8 mouse cellular contexts compared by ENCODE assay signal in genomic region chr5:147956821-147957564, GRCm38 (mm10). TPM values are rescaled to one million over a fixed set of nuclear protein-coding genes. Genes with fewer than 3 reads are reported as not detected.
DNase-seq lines count a peak whose midpoint lies in the region; ATAC-seq and TF ChIP-seq lines count a peak whose summit lies in the region.

Gene Mtus2 (plus strand): TSS chr5:147957320.

- peak; percentile 99; the same call in 1 of the 2 replicates for TF ChIP-seq CTCF in heart, adult 2 months (IDR thresholded peaks at IDR 0.05)
- peak; percentile 52 for TF ChIP-seq CTCF in kidney, adult 2 months (conservative IDR thresholded peaks at IDR 0.05; ENCODE audit: insufficient read depth, insufficient read length, low read depth, low read length)
- TF ChIP-seq CTCF in small intestine, adult 2 months (IDR thresholded peaks at IDR 0.05; ENCODE audit: extremely low read depth, insufficient read length, insufficient replicate concordance, low read depth, low read length): peak; percentile 73

- H3K79me2 ChIP-seq in heart, adult 2 months (replicated peaks; ENCODE audit: control insufficient read depth, insufficient read depth, low read length): no peaks in the 10 kb centered on the region

- H3K4me3 ChIP-seq in embryonic facial prominence, embryonic 15.5 days (replicated peaks): peak within 1 kb of the TSS; percentile 47
- H3K4me3 ChIP-seq in heart, adult 2 months: peak within 1 kb of the TSS; percentile 53
- H3K4me3 ChIP-seq in kidney, adult 2 months (ENCODE audit: insufficient read depth, low read depth, low read length): peak within 1 kb of the TSS; percentile 28; the same call in 1 of the 2 replicates
- H3K4me3 ChIP-seq in limb, embryonic 10.5 days: peak within 1 kb of the TSS; percentile 66
- H3K4me3 ChIP-seq in midbrain, embryonic 11.5 days (ENCODE audit: low read depth, low read length): peak within 1 kb of the TSS; percentile 65
- H3K4me3 ChIP-seq in small intestine, adult 2 months (ENCODE audit: low read depth, low read length): peak within 1 kb of the TSS; percentile 56

- no peaks in the 10 kb centered on the region for H3K36me3 ChIP-seq in embryonic facial prominence, embryonic 15.5 days
- no peaks in the 10 kb centered on the region for H3K36me3 ChIP-seq in heart, adult 2 months (ENCODE audit: control insufficient read depth, insufficient read depth, low read length)
- H3K36me3 ChIP-seq in kidney, adult 2 months (ENCODE audit: control insufficient read depth, insufficient read depth, low read length): no peaks in the 10 kb centered on the region
- no peaks in the 10 kb centered on the region for H3K36me3 ChIP-seq in limb, embryonic 10.5 days
- H3K36me3 ChIP-seq in midbrain, embryonic 11.5 days (ENCODE audit: control insufficient read depth, insufficient read depth, low read length): no peaks in the 10 kb centered on the region
- no peaks in the 10 kb centered on the region for H3K36me3 ChIP-seq in small intestine, adult 2 months (ENCODE audit: control insufficient read depth, insufficient read depth, low read length)

- H3K4me1 ChIP-seq in embryonic facial prominence, embryonic 15.5 days: peaks cover 22% of the 10 kb centered on the region
- peaks cover 1% of the 10 kb centered on the region for H3K4me1 ChIP-seq in heart, adult 2 months (ENCODE audit: control insufficient read depth, insufficient read depth, low read length)
- no peaks in the 10 kb centered on the region for H3K4me1 ChIP-seq in kidney, adult 2 months (ENCODE audit: control insufficient read depth, insufficient read depth, low read length)
- H3K4me1 ChIP-seq in limb, embryonic 10.5 days: peaks cover 17% of the 10 kb centered on the region
- peaks cover 7% of the 10 kb centered on the region; the same call in 1 of the 2 replicates for H3K4me1 ChIP-seq in midbrain, embryonic 11.5 days (ENCODE audit: control insufficient read depth, insufficient read depth, low read length)
- peaks cover 6% of the 10 kb centered on the region for H3K4me1 ChIP-seq in small intestine, adult 2 months (ENCODE audit: control insufficient read depth, insufficient read depth, insufficient read length, low read length)

- H3K27ac ChIP-seq in embryonic facial prominence, embryonic 15.5 days (replicated peaks): no peak within 1 kb of the TSS
- peak within 1 kb of the TSS; percentile 9; the same call in 1 of the 2 replicates for H3K27ac ChIP-seq in heart, adult 2 months
- H3K27ac ChIP-seq in kidney, adult 2 months (ENCODE audit: insufficient read depth, low read depth, low read length): no peak within 1 kb of the TSS
- 0 out of 2 replicates have a peak within 1 kb of the TSS, but pooled peaks have one; percentile 28 for H3K27ac ChIP-seq in limb, embryonic 10.5 days
- H3K27ac ChIP-seq in midbrain, embryonic 11.5 days (ENCODE audit: low read depth, low read length): no peak within 1 kb of the TSS
- no peak within 1 kb of the TSS for H3K27ac ChIP-seq in small intestine, adult 2 months (ENCODE audit: insufficient read depth, low read depth, low read length)

- peak; percentile 73 for ATAC-seq in embryonic facial prominence, embryonic 15.5 days (ENCODE audit: insufficient number of reproducible peaks, low FRiP score, low TSS enrichment, low read depth)
- peak; percentile 96 for ATAC-seq in midbrain, embryonic 11.5 days (ENCODE audit: low FRiP score)
- no peak for ATAC-seq in inflammation-experienced regulatory T-cells, adult 6 months

- no peak for TF ChIP-seq POLR2A in heart, adult 2 months (IDR thresholded peaks at IDR 0.05; ENCODE audit: insufficient read depth, low read depth, low read length)
- no peak for TF ChIP-seq POLR2A in kidney, adult 2 months (IDR thresholded peaks at IDR 0.05; ENCODE audit: low read depth, low read length)
- TF ChIP-seq POLR2A in small intestine, adult 2 months (IDR thresholded peaks at IDR 0.05; ENCODE audit: low read depth, low read length): no peak

- no peaks in the 10 kb centered on the region for H3K9me3 ChIP-seq in embryonic facial prominence, embryonic 15.5 days (replicated peaks)
- H3K9me3 ChIP-seq in limb, embryonic 10.5 days (replicated peaks): no peaks in the 10 kb centered on the region
- no peaks in the 10 kb centered on the region for H3K9me3 ChIP-seq in midbrain, embryonic 11.5 days (ENCODE audit: control insufficient read depth, low read length)

- peaks cover 35% of the 10 kb centered on the region for H3K27me3 ChIP-seq in embryonic facial prominence, embryonic 15.5 days
- peaks cover 4% of the 10 kb centered on the region; the same call in 1 of the 2 replicates for H3K27me3 ChIP-seq in heart, adult 2 months (ENCODE audit: control insufficient read depth, insufficient read depth, low read length)
- H3K27me3 ChIP-seq in kidney, adult 2 months (replicated peaks; ENCODE audit: control insufficient read depth, insufficient read depth, low read length): no peaks in the 10 kb centered on the region; the same call in 1 of the 2 replicates
- H3K27me3 ChIP-seq in limb, embryonic 10.5 days (ENCODE audit: low read depth, poor library complexity, severe bottlenecking): peaks cover 49% of the 10 kb centered on the region
- peaks cover 21% of the 10 kb centered on the region; the same call in 1 of the 2 replicates for H3K27me3 ChIP-seq in midbrain, embryonic 11.5 days (ENCODE audit: control insufficient read depth, insufficient read depth, low read length)
- H3K27me3 ChIP-seq in small intestine, adult 2 months (ENCODE audit: control insufficient read depth, insufficient read depth, low read length): peaks cover 25% of the 10 kb centered on the region

- intact Hi-C loops in heart, adult 2 months (cut with DNase I): loop anchor here (2.0 kb wide), 1 partner anchor 284 kb away; no protein-coding TSS in a partner anchor

- under 1% methylated on average over 55 of the region's 55 CpGs for WGBS in embryonic facial prominence, embryonic 15.5 days
- under 1% methylated on average over 55 of the region's 55 CpGs for WGBS in heart, adult 2 months
- 2% methylated on average over 54 of the region's 55 CpGs for WGBS in kidney, adult 2 months
- WGBS in limb, embryonic 10.5 days: under 1% methylated on average over 54 of the region's 55 CpGs
- WGBS in midbrain, embryonic 11.5 days: under 1% methylated on average over 55 of the region's 55 CpGs
- 1% methylated on average over 53 of the region's 55 CpGs for WGBS in small intestine, adult 2 months

- no peak within 1 kb of the TSS; the same call in 1 of the 2 replicates for H3K9ac ChIP-seq in embryonic facial prominence, embryonic 15.5 days
- H3K9ac ChIP-seq in heart, adult 2 months (ENCODE audit: low read depth, low read length): peak within 1 kb of the TSS; percentile 56
- H3K9ac ChIP-seq in midbrain, embryonic 11.5 days (ENCODE audit: low read length): peak within 1 kb of the TSS; percentile 70

- no peak for TF ChIP-seq EP300 in heart, adult 2 months (IDR thresholded peaks at IDR 0.05; ENCODE audit: insufficient read depth, low read depth, low read length)

- peak; percentile 49 for DNase-seq in brain, embryonic 18.5 days (ENCODE audit: low read depth, low spot score)
- peak; percentile 76 to 86 for DNase-seq in heart, adult 2 months
- DNase-seq in kidney, adult 2 months: peak; percentile 58
- DNase-seq in limb, embryonic 10.5 days (ENCODE audit: low spot score): peak; percentile 94
- DNase-seq in midbrain, embryonic 11.5 days (ENCODE audit: low spot score, missing footprints): peak; percentile 99

- H3K4me2 ChIP-seq in embryonic facial prominence, embryonic 15.5 days (replicated peaks): peak within 1 kb of the TSS; percentile 97
- H3K4me2 ChIP-seq in midbrain, embryonic 11.5 days: peak within 1 kb of the TSS; percentile 98

RNA-seq across cellular contexts. Expression of gene Mtus2, which starts in this region (rescaled TPM):
- 4.5 and 4.9 TPM in 2 replicates for polyA plus RNA-seq in embryonic facial prominence, embryonic 15.5 days (2015; fragmentation: Nextera tagmentation; extraction: Ambion mirVana)
- 100 to 1,000 TPM in 1 of 2 experiments, 10 to 100 TPM in 1; 96.9 to 109 TPM for total RNA-seq in heart, adult 2 months (2021)
- 53.5 and 82.6 TPM in 2 replicates for polyA plus RNA-seq in heart, adult 2 months (2012; rRNA removed)
- 0.80 and 0.98 TPM in 2 replicates for polyA plus RNA-seq in kidney, adult 2 months (2012; rRNA removed)
- polyA plus RNA-seq in limb, embryonic 10.5 days (2016; fragmentation: Nextera tagmentation; extraction: Ambion mirVana): 3.0 and 3.4 TPM in 2 replicates
- polyA plus RNA-seq in midbrain, embryonic 11.5 days (2014; fragmentation: Nextera tagmentation; extraction: Ambion mirVana): 13.8 and 18.3 TPM in 2 replicates
- 1.8 and 3.9 TPM in 2 replicates for polyA plus RNA-seq in small intestine, adult 2 months (2012; rRNA removed)
- polyA plus RNA-seq in inflammation-experienced regulatory T-cells, adult 6 months (2017; shearing (Covaris generic)): 10 to 100 TPM in 1 of 3 experiments, 1 to 10 TPM in 2; 1.9 to 10.2 (median 2.5) TPM

Comparison
In these comparisons a context has a peak if more than half of its experiments do, and no peak if none do; other contexts are left out.
1. Peak in DNase-seq and H3K4me3 ChIP-seq in kidney, adult 2 months; RNA of the gene not detected or under 1 TPM.
2. DNase-seq: peak in every context shown above with its lines; median percentile 99 in midbrain, embryonic 11.5 days; 94 in limb, embryonic 10.5 days; 81 in heart, adult 2 months; 58 in kidney, adult 2 months; 49 in brain, embryonic 18.5 days.
3. H3K27ac ChIP-seq: peak in heart, adult 2 months (single experiment) and limb, embryonic 10.5 days (single experiment); none in embryonic facial prominence, embryonic 15.5 days (single experiment), kidney, adult 2 months (single experiment), midbrain, embryonic 11.5 days (single experiment) and small intestine, adult 2 months (single experiment).
4. Peak in every context shown above with its lines, with median percentiles within 50 percentile points of each other: H3K4me3 ChIP-seq and CTCF ChIP-seq.